Mouse (Mus musculus): ENCODE data around the gene Abhd6. TPM values are rescaled to one million over a fixed set of nuclear protein-coding genes. Genes with fewer than 3 reads are reported as not detected.

Abhd6 gene
- total RNA-seq, 2 experiments from 2014 or later: 77.1 to 78.0 TPM

- Histone ChIP-seq H3K4me3 (no peak overlapping the region), H3K27ac (no peak overlapping the region)
- TF ChIP-seq CTCF (conservative IDR thresholded peaks at IDR 0.05): no peak
- DNase-seq (ENCODE audit: low spot score in 2 of 2): no peak
These were observed 24.5 kb upstream of the Abhd6 start for GRCm38 (mm10) chr14:7978183-7978582.

GRCm38 (mm10) chr14:7981226-7981625 lies 21.5 kb upstream of the Abhd6 start:
- no peak overlapping the region for H3K27ac ChIP-seq
- no peak for DNase-seq (ENCODE audit: low spot score in 2 of 2)
- H3K4me3 ChIP-seq: no peak overlapping the region
- no peak for TF ChIP-seq CTCF (conservative IDR thresholded peaks at IDR 0.05)

- Histone ChIP-seq H3K4me3 (no peak overlapping the region), H3K27ac (no peak overlapping the region)
- DNase-seq (ENCODE audit: low spot score in 2 of 2): no peak
- no peak for TF ChIP-seq CTCF (conservative IDR thresholded peaks at IDR 0.05)
These were observed 15.8 kb upstream of the Abhd6 start for GRCm38 (mm10) chr14:7986913-7987312.

- Histone ChIP-seq H3K4me3 (no peak overlapping the region), H3K27ac (no peak overlapping the region)
- no peak for TF ChIP-seq CTCF (conservative IDR thresholded peaks at IDR 0.05)
- no peak for DNase-seq (ENCODE audit: low spot score in 2 of 2)
These were observed 13.3 kb upstream of the Abhd6 start for GRCm38 (mm10) chr14:7989371-7989770.

GRCm38 (mm10) chr14:7989961-7990360 lies 12.7 kb upstream of the Abhd6 start:
- no peak for DNase-seq (ENCODE audit: low spot score in 2 of 2)
- no peak overlapping the region for H3K27ac ChIP-seq
- no peak for TF ChIP-seq CTCF (conservative IDR thresholded peaks at IDR 0.05)
- no peak overlapping the region for H3K4me3 ChIP-seq

GRCm38 (mm10) chr14:7991108-7991776 lies 11.5 kb upstream of the Abhd6 start:
- TF ChIP-seq CTCF (conservative IDR thresholded peaks at IDR 0.05): no peak
- DNase-seq (ENCODE audit: low spot score in 2 of 2): no peak

GRCm38 (mm10) chr14:7992158-7992557 lies 10.5 kb upstream of the Abhd6 start:
- H3K27ac ChIP-seq: no peak overlapping the region
- DNase-seq (ENCODE audit: low spot score in 2 of 2): no peak
- TF ChIP-seq CTCF (conservative IDR thresholded peaks at IDR 0.05): no peak
- no peak overlapping the region for H3K4me3 ChIP-seq

More at GRCm38 (mm10) chr14:7991108-7991776, 11.5 kb upstream of the Abhd6 start:
- Histone ChIP-seq H3K4me3 (no peak overlapping the region), H3K27ac (no peak overlapping the region)

- no peak for DNase-seq (ENCODE audit: low spot score in 2 of 2)
- Histone ChIP-seq H3K27ac (no peak within 1 kb of the TSS), H3K4me3 (no peak within 1 kb of the TSS)
- peak; percentile 68 for TF ChIP-seq CTCF (conservative IDR thresholded peaks at IDR 0.05)
These were observed 8.4 kb upstream of the Abhd6 start, which contains the start of gene Dnase1l3 for GRCm38 (mm10) chr14:7994271-7994767. Gene Dnase1l3 (minus strand): TSS chr14:7994573.

GRCm38 (mm10) chr14:7997255-7997696 lies 5.4 kb upstream of the Abhd6 start:
- peak; percentile 90 for TF ChIP-seq CTCF (conservative IDR thresholded peaks at IDR 0.05)
- peak overlapping the region; percentile 49; the same call in 1 of the 2 replicates for H3K27ac ChIP-seq
- peak overlapping the region; percentile 28 for H3K4me3 ChIP-seq
- peak; percentile 88 to 92 for DNase-seq (ENCODE audit: low spot score in 2 of 2)

- no peak overlapping the region for H3K27ac ChIP-seq
- H3K4me3 ChIP-seq: no peak overlapping the region
- DNase-seq (ENCODE audit: low spot score in 2 of 2): no peak
- no peak for TF ChIP-seq CTCF (conservative IDR thresholded peaks at IDR 0.05)
These were observed 3.7 kb upstream of the Abhd6 start for GRCm38 (mm10) chr14:7999030-7999429.

- no peak overlapping the region for H3K27ac ChIP-seq
- DNase-seq (ENCODE audit: low spot score in 2 of 2): no peak
- no peak for TF ChIP-seq CTCF (conservative IDR thresholded peaks at IDR 0.05)
- no peak overlapping the region for H3K4me3 ChIP-seq
These were observed 3.3 kb upstream of the Abhd6 start for GRCm38 (mm10) chr14:7999435-7999834.

- DNase-seq (ENCODE audit: low spot score in 2 of 2): no peak
- H3K27ac ChIP-seq: peak overlapping the region; percentile 84
- no peak for TF ChIP-seq CTCF (conservative IDR thresholded peaks at IDR 0.05)
- H3K4me3 ChIP-seq: no peak overlapping the region
These were observed 2.5 kb upstream of the Abhd6 start for GRCm38 (mm10) chr14:8000247-8000646.

GRCm38 (mm10) chr14:8000831-8001685 lies 1.6 kb upstream of the Abhd6 start:
- Histone ChIP-seq H3K27ac (peak overlapping the region; percentile 84), H3K4me3 (peak overlapping the region; percentile 34; the same call in 1 of the 2 replicates)
- TF ChIP-seq CTCF (conservative IDR thresholded peaks at IDR 0.05): no peak
- peak; percentile 51 to 67 for DNase-seq (ENCODE audit: low spot score in 2 of 2)
